Mouse (Mus musculus) intestine, embryonic 16.5 days (tissue): ENCODE data around the gene Ndufs8. TPM values are rescaled to one million over a fixed set of nuclear protein-coding genes. Genes with fewer than 3 reads are reported as not detected.

Experiments
- ATAC-seq: fragments of 200-750 bp; cut with Nextera tagmentation; 2 replicates; pipeline ENCODE4 v1.8.0; 2017; ENCODE audit warnings: moderate TSS enrichment, moderate library complexity
- H3K27ac ChIP-seq: fragments of 300-500 bp; sonication (generic); 2 replicates; pipeline ENCODE4 v1.5.1; 2014; ENCODE audit warnings: mild to moderate bottlenecking, low read length
- H3K27me3 ChIP-seq: fragments of 300-500 bp; sonication (generic); replicated peaks from 2 replicates; pipeline ENCODE4 v1.6.1; 2014; ENCODE audit warnings: low read length, control low read depth, mixed read lengths; ENCODE audit not compliant: control insufficient read depth, insufficient read depth
- H3K36me3 ChIP-seq: fragments of 300-500 bp; sonication (generic); 2 replicates; pipeline ENCODE4 v1.6.1; 2014; ENCODE audit warnings: low read length, control low read depth; ENCODE audit not compliant: control insufficient read depth, insufficient read depth
- H3K4me1 ChIP-seq: fragments of 300-500 bp; sonication (generic); 2 replicates; pipeline ENCODE4 v1.6.1; 2014; ENCODE audit warnings: low read length, control low read depth, mixed read lengths; ENCODE audit not compliant: control insufficient read depth, insufficient read depth
- H3K4me2 ChIP-seq: fragments of 300-500 bp; sonication (generic); 2 replicates; pipeline ENCODE4 v1.6.1; 2014; ENCODE audit warnings: low read depth, low read length, control low read depth
- H3K4me3 ChIP-seq: fragments of 300-500 bp; sonication (generic); 2 replicates; pipeline ENCODE4 v1.5.1; 2014; ENCODE audit warnings: mild to moderate bottlenecking, low read length
- H3K9ac ChIP-seq: fragments of 300-500 bp; sonication (generic); 2 replicates; pipeline ENCODE4 v1.6.1; 2014; ENCODE audit warnings: low read depth, low read length
- H3K9me3 ChIP-seq: fragments of 300-500 bp; sonication (generic); 2 replicates; pipeline ENCODE4 v1.6.1; 2016; ENCODE audit warnings: low read length, control low read depth; ENCODE audit not compliant: control insufficient read depth
- WGBS: fragments of 180-500 bp; shearing (Covaris S2); extraction: QIAGEN DNeasy Blood & Tissue Kit; methylation state at CpG from one replicate; pipeline ENCODE4 v1.1.7; 2014; 5-methylcytosine and 5-hydroxymethylcytosine counted together
- polyA plus RNA-seq: library from polyadenylated mRNA; unstranded; fragments of >200 nt; fragmentation: Nextera tagmentation; extraction: Ambion mirVana; gene quantifications from 2 replicates; pipeline ENCODE4 v1.2.1, GENCODE M21; 2015

Gene Ndufs8
- polyA plus RNA-seq, 1 experiment from 2014 or later, result 424 TPM

DNA sequence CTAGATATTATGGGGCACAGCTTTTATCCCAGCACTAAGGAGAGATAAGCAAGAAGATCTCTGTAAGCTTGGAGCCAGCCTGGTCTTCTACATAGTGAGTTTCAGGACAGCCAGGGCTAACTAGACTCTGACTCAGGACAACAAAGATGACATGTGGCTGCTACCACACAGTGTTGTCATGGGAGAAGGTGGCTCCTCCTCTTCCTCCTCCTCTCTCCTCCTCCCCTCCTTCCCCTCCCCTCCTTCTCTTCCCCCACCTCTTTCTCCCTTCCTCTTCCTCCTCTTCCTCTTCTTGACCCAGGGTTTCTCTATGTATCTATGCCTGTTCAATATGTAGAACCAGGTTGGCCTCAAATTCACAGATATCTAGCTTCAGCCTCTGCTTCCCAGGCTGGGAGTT lies 38.9 kb upstream of the Ndufs8 start:
- H3K4me2 ChIP-seq, result no peak overlapping the region
- no peak overlapping the region for H3K4me3 ChIP-seq
- no peaks in the 10 kb centered on the region for H3K9me3 ChIP-seq
- H3K9ac ChIP-seq, result no peak overlapping the region
- H3K36me3 ChIP-seq, result no peaks in the 10 kb centered on the region
- ATAC-seq, result no peak
- H3K27ac ChIP-seq, result no peak overlapping the region
- peaks cover 3% of the 10 kb centered on the region; the same call in 1 of the 2 replicates for H3K4me1 ChIP-seq
- H3K27me3 ChIP-seq, result no peaks in the 10 kb centered on the region

GRCm38 (mm10) chr19:3950331-3950730 lies 37.8 kb upstream of the Ndufs8 start:
- Histone ChIP-seq H3K36me3 (no peaks in the 10 kb centered on the region), H3K4me3 (no peak overlapping the region), H3K9ac (no peak overlapping the region), H3K9me3 (no peaks in the 10 kb centered on the region), H3K27me3 (no peaks in the 10 kb centered on the region), H3K27ac (no peak overlapping the region), H3K4me1 (0 out of 2 replicates have a peak, but pooled peaks cover 3% of the 10 kb centered on the region), H3K4me2 (no peak overlapping the region)
- no peak for ATAC-seq
- WGBS, result 86% methylated on average over 3 of the region's 3 CpGs

DNA sequence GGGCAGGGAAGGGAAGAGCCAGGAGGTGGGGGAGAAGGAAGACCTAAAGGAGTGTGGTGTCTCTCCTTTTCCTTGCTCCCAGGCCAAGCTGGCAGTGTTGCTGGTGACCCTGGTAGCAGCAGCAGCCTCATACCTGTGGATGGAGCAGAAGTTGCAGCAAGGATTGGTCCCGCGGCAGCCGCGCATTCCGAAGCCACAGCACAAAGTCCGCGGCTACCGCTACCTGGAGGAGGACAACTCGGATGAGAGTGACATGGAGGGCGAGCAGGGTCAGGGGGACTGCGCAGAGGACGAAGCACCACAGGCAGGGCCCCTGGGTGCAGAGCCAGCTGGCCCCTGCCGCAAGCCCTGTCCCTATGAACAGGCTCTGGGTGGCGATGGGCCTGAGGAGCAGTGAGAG lies 36.0 kb upstream of the Ndufs8 start:
- no peak for ATAC-seq
- no peak overlapping the region for H3K9ac ChIP-seq

GRCm38 (mm10) chr19:3947813-3948212 lies 35.2 kb upstream of the Ndufs8 start:
- H3K9ac ChIP-seq, result no peak overlapping the region
- no peak overlapping the region for H3K27ac ChIP-seq
- WGBS, result 82% methylated on average over 3 of the region's 3 CpGs
- H3K4me2 ChIP-seq, result no peak overlapping the region
- ATAC-seq, result no peak
- H3K4me1 ChIP-seq, result peaks cover 9% of the 10 kb centered on the region; the same call in 1 of the 2 replicates
- H3K36me3 ChIP-seq, result no peaks in the 10 kb centered on the region
- H3K27me3 ChIP-seq, result no peaks in the 10 kb centered on the region
- no peak overlapping the region for H3K4me3 ChIP-seq
- no peaks in the 10 kb centered on the region for H3K9me3 ChIP-seq

More for the DNA sequence above, 36.0 kb upstream of the Ndufs8 start:
- no peak overlapping the region for H3K4me2 ChIP-seq
- H3K4me3 ChIP-seq, result no peak overlapping the region
- 0 out of 2 replicates have a peak, but pooled peaks cover 3% of the 10 kb centered on the region for H3K4me1 ChIP-seq
- H3K27ac ChIP-seq, result no peak overlapping the region
- no peaks in the 10 kb centered on the region for H3K27me3 ChIP-seq
- WGBS, result 70% methylated on average over 14 of the region's 14 CpGs
- no peaks in the 10 kb centered on the region for H3K36me3 ChIP-seq
- H3K9me3 ChIP-seq, result no peaks in the 10 kb centered on the region

GRCm38 (mm10) chr19:3946715-3947114 lies 34.1 kb upstream of the Ndufs8 start:
- 21% methylated on average over 2 of the region's 2 CpGs for WGBS
- ATAC-seq, result peak; percentile 67

GRCm38 (mm10) chr19:3945872-3946564 lies 33.4 kb upstream of the Ndufs8 start:
- Histone ChIP-seq H3K4me1 (peaks cover 9% of the 10 kb centered on the region; the same call in 1 of the 2 replicates), H3K9me3 (no peaks in the 10 kb centered on the region), H3K4me3 (no peak overlapping the region), H3K27me3 (no peaks in the 10 kb centered on the region), H3K4me2 (no peak overlapping the region), H3K9ac (no peak overlapping the region), H3K27ac (no peak overlapping the region), H3K36me3 (no peaks in the 10 kb centered on the region)
- WGBS, result 25% methylated on average over 10 of the region's 10 CpGs
- ATAC-seq, result peak; percentile 56; the same call in 1 of the 2 replicates

More at GRCm38 (mm10) chr19:3946715-3947114, 34.1 kb upstream of the Ndufs8 start:
- no peak overlapping the region for H3K4me2 ChIP-seq
- H3K4me1 ChIP-seq, result peaks cover 9% of the 10 kb centered on the region; the same call in 1 of the 2 replicates
- H3K27ac ChIP-seq, result no peak overlapping the region
- H3K9ac ChIP-seq, result no peak overlapping the region
- H3K36me3 ChIP-seq, result no peaks in the 10 kb centered on the region
- no peaks in the 10 kb centered on the region for H3K27me3 ChIP-seq
- no peaks in the 10 kb centered on the region for H3K9me3 ChIP-seq
- H3K4me3 ChIP-seq, result no peak overlapping the region

DNA sequence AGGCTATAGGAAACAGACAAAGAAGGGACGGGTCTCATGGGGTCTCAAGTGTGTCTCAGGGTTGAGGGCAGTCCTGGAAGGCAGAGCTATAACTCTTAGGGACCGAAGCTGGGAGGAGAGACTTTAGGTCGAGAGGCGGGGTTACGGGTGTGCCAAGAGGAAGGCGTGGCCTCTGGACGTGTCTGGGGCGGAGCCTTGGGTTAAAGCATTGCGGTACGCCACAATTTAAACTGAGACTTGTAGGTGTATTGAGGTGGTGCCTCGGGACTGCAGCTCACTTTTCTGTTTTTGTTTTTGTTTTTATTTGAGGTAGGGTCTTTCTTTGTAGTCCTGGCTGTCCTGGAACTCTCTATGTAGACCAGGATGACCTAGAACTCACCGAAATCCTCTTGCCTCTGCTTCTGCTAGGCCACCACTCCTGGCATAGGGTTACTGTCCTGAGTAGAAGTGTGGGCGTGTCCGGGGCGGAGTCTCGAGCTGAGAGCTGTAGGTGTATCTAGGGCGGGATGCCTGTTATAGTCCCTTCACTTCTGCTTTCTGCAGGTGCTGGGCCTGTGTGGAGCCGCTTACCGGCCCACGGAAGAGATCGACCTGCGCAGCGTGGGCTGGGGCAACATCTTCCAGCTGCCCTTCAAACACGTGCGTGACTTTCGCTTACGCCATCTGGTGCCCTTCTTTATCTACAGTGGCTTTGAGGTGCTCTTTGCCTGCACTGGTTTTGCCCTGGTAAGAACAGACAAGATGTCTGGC lies 30.6 kb upstream of the Ndufs8 start:
- H3K4me3 ChIP-seq, result peak overlapping the region; percentile 23
- no peak overlapping the region for H3K9ac ChIP-seq
- H3K36me3 ChIP-seq, result no peaks in the 10 kb centered on the region
- H3K27me3 ChIP-seq, result no peaks in the 10 kb centered on the region
- peak overlapping the region; percentile 44 for H3K4me2 ChIP-seq
- no peaks in the 10 kb centered on the region for H3K9me3 ChIP-seq
- 21% methylated on average over 27 of the region's 27 CpGs for whole genome bisulfite sequencing
- no peak overlapping the region for H3K27ac ChIP-seq
- ATAC-seq, result peak; percentile 84
- peaks cover 9% of the 10 kb centered on the region; the same call in 1 of the 2 replicates for H3K4me1 ChIP-seq

- ATAC-seq, result no peak
Measured at GRCm38 (mm10) chr19:3942315-3942714, 29.7 kb upstream of the Ndufs8 start.

More at GRCm38 (mm10) chr19:3942315-3942714, 29.7 kb upstream of the Ndufs8 start:
- peaks cover 9% of the 10 kb centered on the region; the same call in 1 of the 2 replicates for H3K4me1 ChIP-seq
- H3K9ac ChIP-seq, result no peak overlapping the region
- 75% methylated on average over 7 of the region's 7 CpGs for WGBS
- no peaks in the 10 kb centered on the region for H3K27me3 ChIP-seq
- H3K9me3 ChIP-seq, result no peaks in the 10 kb centered on the region
- no peaks in the 10 kb centered on the region for H3K36me3 ChIP-seq
- no peak overlapping the region for H3K4me2 ChIP-seq
- no peak overlapping the region for H3K4me3 ChIP-seq
- no peak overlapping the region for H3K27ac ChIP-seq
